Mouse (Mus musculus) small intestine, adult 2 months (tissue): ENCODE measurements at regions not wholly inside any gene's neighbourhood (a gene's known extent, or its start where the extent isn't known, plus 50 kb on each side); places are given as distances from the start of the nearest gene placed in this dataset.

Source experiments
- CTCF ChIP-seq: fragments of 200-500 bp; IDR thresholded peaks from 2 replicates; pipeline ENCODE4 v1.5.1; 2012; ENCODE audit warnings: low read depth, mild to moderate bottlenecking, control low read depth, inconsistent platforms, low read length, moderate library complexity, mixed read lengths; ENCODE audit not compliant: insufficient replicate concordance, insufficient read length; ENCODE audit errors: extremely low read depth
- POLR2A ChIP-seq: fragments of 200-500 bp; IDR thresholded peaks from 2 replicates; pipeline ENCODE4 v1.6.1; 2012; ENCODE audit warnings: low read depth, mild to moderate bottlenecking, control low read depth, inconsistent platforms, low read length, moderate library complexity

GRCm38 (mm10) chr1:137452749-137453148, 492.5 kb upstream of the Nr5a2 start:
- TF ChIP-seq CTCF (no peak), POLR2A (no peak)
